Mouse (Mus musculus) forebrain, embryonic 14.5 days (tissue): Measurements from ENCODE around the gene Ccer2. TPM values are rescaled to one million over a fixed set of nuclear protein-coding genes. Genes with fewer than 3 reads are reported as not detected.

Experiments used
- ATAC-seq: fragments of 200-750 bp; cut with Nextera tagmentation; 2 replicates; pipeline ENCODE4 v1.8.0; 2017; ENCODE audit warnings: mild to moderate bottlenecking, moderate library complexity
- DNase-seq: peaks from one replicate; pipeline ENCODE4 v3.0.0-alpha.2; 2015; ENCODE audit warnings: low spot score
- H3K27ac ChIP-seq: fragments of 300-500 bp; sonication (generic); 2 replicates; pipeline ENCODE4 v1.5.1; 2014; ENCODE audit warnings: low read depth, mild to moderate bottlenecking, control low read depth, low read length, moderate library complexity
- H3K27me3 ChIP-seq: fragments of 300-500 bp; sonication (generic); replicated peaks from 2 replicates; pipeline ENCODE4 v1.6.1; 2014; ENCODE audit warnings: low read length, control low read depth, mixed read lengths; ENCODE audit not compliant: control insufficient read depth, insufficient read depth
- H3K36me3 ChIP-seq: fragments of 300-500 bp; sonication (generic); 2 replicates; pipeline ENCODE4 v1.6.1; 2014; ENCODE audit warnings: low read length, control low read depth; ENCODE audit not compliant: control insufficient read depth, insufficient read depth
- H3K4me1 ChIP-seq: fragments of 300-500 bp; sonication (generic); 2 replicates; pipeline ENCODE4 v1.6.1; 2014; ENCODE audit warnings: antibody characterized with exemption, low read length, control low read depth; ENCODE audit not compliant: control insufficient read depth, insufficient read depth
- H3K4me2 ChIP-seq: fragments of 300-500 bp; sonication (generic); 2 replicates; pipeline ENCODE4 v1.6.1; 2014; ENCODE audit warnings: mild to moderate bottlenecking, control low read depth, low read length
- H3K4me3 ChIP-seq: fragments of 300-500 bp; sonication (generic); 2 replicates; pipeline ENCODE4 v1.5.1; 2014; ENCODE audit warnings: low read depth, low read length, control low read depth
- H3K9ac ChIP-seq: fragments of 300-500 bp; sonication (generic); 2 replicates; pipeline ENCODE4 v1.6.1; 2014; ENCODE audit warnings: mild to moderate bottlenecking, low read length, control low read depth, moderate library complexity
- H3K9me3 ChIP-seq: fragments of 300-500 bp; sonication (generic); replicated peaks from 2 replicates; pipeline ENCODE4 v1.6.1; 2016; ENCODE audit warnings: low read length, control low read depth, mixed read lengths; ENCODE audit not compliant: control insufficient read depth
- WGBS: fragments of 180-500 bp; shearing (Covaris S2); extraction: QIAGEN DNeasy Blood & Tissue Kit; methylation state at CpG from one replicate; pipeline ENCODE4 v1.1.7; 2014; 5-methylcytosine and 5-hydroxymethylcytosine counted together
- polyA plus RNA-seq: library from polyadenylated mRNA; unstranded; fragments of >200 nt; fragmentation: Nextera tagmentation; extraction: Ambion mirVana; gene quantifications from 2 replicates; pipeline ENCODE4 v1.2.1, GENCODE M21; 2014

Ccer2 gene
- polyA plus RNA-seq, 1 experiment from 2014 or later: not detected

GRCm38 (mm10) chr7:28766173-28766879 lies 10.4 kb downstream of the Ccer2 start, which contains the start of gene Sirt2:
Gene Sirt2, plus strand, starts transcription at chr7:28766735.
- peak; percentile 99 for ATAC-seq
- no peaks in the 10 kb centered on the region for H3K9me3 ChIP-seq
- no peaks in the 10 kb centered on the region for H3K27me3 ChIP-seq
- under 1% methylated on average over 45 of the region's 45 CpGs for WGBS
- peak within 1 kb of the TSS; percentile 71 for H3K4me3 ChIP-seq
- no peak within 1 kb of the TSS for H3K27ac ChIP-seq
- peak; percentile 100 for DNase-seq
- H3K4me1 ChIP-seq: peaks cover 14% of the 10 kb centered on the region
- peak within 1 kb of the TSS; percentile 74 for H3K9ac ChIP-seq
- peak within 1 kb of the TSS; percentile 76 for H3K4me2 ChIP-seq
- peaks cover 8% of the 10 kb centered on the region for H3K36me3 ChIP-seq

GRCm38 (mm10) chr7:28766910-28767309 lies 10.9 kb downstream of the Ccer2 start:
- DNase-seq: peak; percentile 39

GRCm38 (mm10) chr7:28767462-28767965 lies 11.5 kb downstream of the Ccer2 start, which contains the start of gene Nfkbib:
Gene Nfkbib, minus strand, starts transcription at chr7:28767512.
- ATAC-seq (no peak), DNase-seq (no peak)
- Histone ChIP-seq H3K4me1 (peaks cover 14% of the 10 kb centered on the region), H3K4me3 (peak within 1 kb of the TSS; percentile 71), H3K4me2 (peak within 1 kb of the TSS; percentile 76), H3K27me3 (no peaks in the 10 kb centered on the region), H3K9ac (peak within 1 kb of the TSS; percentile 74), H3K36me3 (peaks cover under 1% of the 10 kb centered on the region; the same call in 1 of the 2 replicates), H3K9me3 (no peaks in the 10 kb centered on the region), H3K27ac (no peak within 1 kb of the TSS)
- 60% methylated on average over 7 of the region's 7 CpGs for WGBS

More at GRCm38 (mm10) chr7:28766910-28767309, 10.9 kb downstream of the Ccer2 start:
- Histone ChIP-seq H3K4me2 (peak overlapping the region; percentile 70), H3K4me1 (peaks cover 14% of the 10 kb centered on the region), H3K27ac (no peak overlapping the region), H3K27me3 (no peaks in the 10 kb centered on the region), H3K36me3 (peaks cover 3% of the 10 kb centered on the region), H3K4me3 (peak overlapping the region; percentile 71), H3K9ac (peak overlapping the region; percentile 74), H3K9me3 (no peaks in the 10 kb centered on the region)
- 4% methylated on average over 14 of the region's 14 CpGs for WGBS
- ATAC-seq: peak; percentile 9; the same call in 1 of the 2 replicates

GRCm38 (mm10) chr7:28769414-28769958 lies 13.5 kb downstream of the Ccer2 start:
- H3K36me3 ChIP-seq: peaks cover 6% of the 10 kb centered on the region; the same call in 1 of the 2 replicates
- DNase-seq (no peak), ATAC-seq (no peak)
- no peak overlapping the region for H3K27ac ChIP-seq
- no peaks in the 10 kb centered on the region for H3K9me3 ChIP-seq
- WGBS: 89% methylated on average over 9 of the region's 9 CpGs
- no peak overlapping the region for H3K4me3 ChIP-seq
- H3K9ac ChIP-seq: no peak overlapping the region
- peaks cover 14% of the 10 kb centered on the region for H3K4me1 ChIP-seq
- no peak overlapping the region for H3K4me2 ChIP-seq
- H3K27me3 ChIP-seq: no peaks in the 10 kb centered on the region

- no peak for DNase-seq
- Histone ChIP-seq H3K9me3 (no peaks in the 10 kb centered on the region), H3K4me2 (no peak overlapping the region), H3K9ac (no peak overlapping the region), H3K36me3 (peaks cover 7% of the 10 kb centered on the region; the same call in 1 of the 2 replicates), H3K27ac (no peak overlapping the region), H3K4me1 (peaks cover 12% of the 10 kb centered on the region), H3K4me3 (no peak overlapping the region), H3K27me3 (no peaks in the 10 kb centered on the region)
- 99% methylated on average over 3 of the region's 3 CpGs for WGBS
- no peak for ATAC-seq
These were observed 14.3 kb downstream of the Ccer2 start for GRCm38 (mm10) chr7:28770309-28770708.

- no peak for ATAC-seq
- Histone ChIP-seq H3K27me3 (no peaks in the 10 kb centered on the region), H3K4me1 (peaks cover 5% of the 10 kb centered on the region), H3K9me3 (no peaks in the 10 kb centered on the region), H3K27ac (no peak overlapping the region), H3K36me3 (peaks cover 9% of the 10 kb centered on the region; the same call in 1 of the 2 replicates), H3K9ac (no peak overlapping the region), H3K4me2 (no peak overlapping the region), H3K4me3 (no peak overlapping the region)
- DNase-seq: no peak
- 91% methylated on average over 11 of the region's 11 CpGs for WGBS
These were observed 15.9 kb downstream of the Ccer2 start for GRCm38 (mm10) chr7:28771867-28772266.

- ATAC-seq (no peak), DNase-seq (no peak)
- 77% methylated on average over 3 of the region's 3 CpGs for WGBS
- Histone ChIP-seq H3K27me3 (no peaks in the 10 kb centered on the region), H3K27ac (no peak overlapping the region), H3K9ac (no peak overlapping the region), H3K4me1 (no peaks in the 10 kb centered on the region), H3K36me3 (peaks cover 13% of the 10 kb centered on the region; the same call in 1 of the 2 replicates), H3K4me3 (no peak overlapping the region), H3K4me2 (no peak overlapping the region), H3K9me3 (no peaks in the 10 kb centered on the region)
These were observed 17.2 kb downstream of the Ccer2 start for GRCm38 (mm10) chr7:28773163-28773562.

- Histone ChIP-seq H3K27ac (no peak overlapping the region), H3K4me2 (no peak overlapping the region), H3K4me3 (no peak overlapping the region), H3K36me3 (peaks cover 21% of the 10 kb centered on the region), H3K9me3 (no peaks in the 10 kb centered on the region), H3K9ac (no peak overlapping the region), H3K27me3 (no peaks in the 10 kb centered on the region), H3K4me1 (no peaks in the 10 kb centered on the region)
- 81% methylated on average over 12 of the region's 12 CpGs for WGBS
- ATAC-seq: no peak
- DNase-seq: no peak
These were observed 18.2 kb downstream of the Ccer2 start for GRCm38 (mm10) chr7:28774164-28774563.

GRCm38 (mm10) chr7:28775129-28775528 lies 19.2 kb downstream of the Ccer2 start:
- Histone ChIP-seq H3K27me3 (no peaks in the 10 kb centered on the region), H3K9me3 (no peaks in the 10 kb centered on the region), H3K4me1 (no peaks in the 10 kb centered on the region; the same call in 1 of the 2 replicates), H3K36me3 (peaks cover 21% of the 10 kb centered on the region), H3K4me3 (no peak overlapping the region), H3K27ac (no peak overlapping the region), H3K4me2 (no peak overlapping the region), H3K9ac (no peak overlapping the region)
- no peak for DNase-seq
- 84% methylated on average over 7 of the region's 7 CpGs for WGBS
- no peak for ATAC-seq
